Mouse (Mus musculus): ENCODE measurements around the gene Anxa3. TPM values are rescaled to one million over a fixed set of nuclear protein-coding genes. Genes with fewer than 3 reads are reported as not detected.

The Anxa3 gene
- polyA plus RNA-seq, 1 experiment from 2014 or later = 39.3 TPM

DNA sequence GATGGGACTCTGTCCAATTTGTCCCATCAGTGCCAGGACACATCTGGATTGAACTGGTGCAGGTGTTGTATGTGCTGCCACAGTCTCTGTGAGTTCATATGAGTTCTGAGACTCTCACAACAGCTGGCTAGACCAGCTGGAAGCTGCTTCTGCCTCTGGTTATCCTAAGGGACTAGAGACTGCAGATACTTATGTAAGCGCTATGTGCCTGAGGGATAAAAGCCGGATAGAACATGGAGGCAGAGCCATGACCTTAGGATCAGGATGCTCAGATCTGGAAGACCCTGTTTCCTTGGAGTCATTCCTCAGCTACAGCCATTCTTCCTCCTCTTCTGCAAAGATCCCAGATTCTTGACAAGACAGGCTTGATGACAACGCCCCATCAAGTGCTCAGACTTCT, 60.3 kb downstream of the Anxa3 start:
- H3K36me3 ChIP-seq = no peaks in the 10 kb centered on the region
- H3K4me3 ChIP-seq = no peak overlapping the region
- ATAC-seq (ENCODE audit: low FRiP score, low read depth) = no peak
- no peaks in the 10 kb centered on the region for H3K27me3 ChIP-seq
- WGBS = 70% methylated on average over 3 of the region's 3 CpGs
- no peaks in the 10 kb centered on the region for H3K4me1 ChIP-seq
- no peak overlapping the region for H3K9ac ChIP-seq
- no peak overlapping the region for H3K27ac ChIP-seq
- no peak overlapping the region for H3K4me2 ChIP-seq (replicated peaks)
- H3K9me3 ChIP-seq = no peaks in the 10 kb centered on the region

DNA sequence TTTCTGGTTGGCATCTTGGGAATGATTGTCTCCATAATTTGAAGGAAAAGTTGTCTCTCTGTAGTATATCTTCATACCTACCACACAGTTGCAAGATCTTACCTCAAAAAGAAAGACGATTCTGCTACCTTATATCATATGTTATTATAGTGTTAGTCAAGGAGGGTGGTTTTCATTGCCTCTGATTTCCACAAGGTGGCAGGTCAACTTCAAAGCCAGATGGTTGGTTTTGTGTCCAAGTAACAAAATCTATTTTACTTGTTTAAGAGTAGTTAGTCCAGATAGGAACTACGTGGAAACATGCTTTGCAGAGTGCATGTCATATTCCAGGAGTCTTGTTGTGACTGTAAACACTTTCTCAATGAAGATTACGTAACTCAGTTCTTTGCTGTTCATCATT, 61.2 kb downstream of the Anxa3 start:
- Histone ChIP-seq H3K9me3 (no peaks in the 10 kb centered on the region), H3K27ac (no peak overlapping the region), H3K36me3 (no peaks in the 10 kb centered on the region), H3K9ac (no peak overlapping the region), H3K4me1 (no peaks in the 10 kb centered on the region), H3K4me2 (replicated peaks) (no peak overlapping the region), H3K27me3 (no peaks in the 10 kb centered on the region), H3K4me3 (no peak overlapping the region)
- WGBS = 80% methylated on average over 3 of the region's 3 CpGs
- no peak for ATAC-seq (ENCODE audit: low FRiP score, low read depth)

DNA sequence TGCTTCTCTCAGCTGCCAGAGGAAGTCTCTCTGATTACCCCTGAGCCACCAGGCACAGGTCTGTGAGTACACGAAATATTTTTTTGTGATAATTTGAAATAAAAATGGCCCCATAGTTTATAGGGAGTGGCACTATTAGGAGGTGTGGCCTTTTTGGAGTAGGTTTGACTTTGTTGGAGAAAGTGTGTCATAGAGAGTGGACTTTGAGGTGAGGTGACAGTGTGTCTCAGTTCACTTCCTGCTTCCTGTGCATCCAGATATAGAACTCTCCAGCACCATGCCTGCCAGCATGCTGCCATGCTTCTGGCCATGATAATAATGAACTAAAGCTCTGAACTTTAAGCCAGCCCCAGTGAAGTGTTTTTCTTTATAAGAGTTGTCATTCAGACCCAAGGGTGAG, 66.8 kb downstream of the Anxa3 start:
- no peak for ATAC-seq (ENCODE audit: low FRiP score, low read depth)
- H3K4me2 ChIP-seq (replicated peaks) = no peak overlapping the region
- WGBS = 61% methylated on average over 1 of the region's 1 CpGs

DNA sequence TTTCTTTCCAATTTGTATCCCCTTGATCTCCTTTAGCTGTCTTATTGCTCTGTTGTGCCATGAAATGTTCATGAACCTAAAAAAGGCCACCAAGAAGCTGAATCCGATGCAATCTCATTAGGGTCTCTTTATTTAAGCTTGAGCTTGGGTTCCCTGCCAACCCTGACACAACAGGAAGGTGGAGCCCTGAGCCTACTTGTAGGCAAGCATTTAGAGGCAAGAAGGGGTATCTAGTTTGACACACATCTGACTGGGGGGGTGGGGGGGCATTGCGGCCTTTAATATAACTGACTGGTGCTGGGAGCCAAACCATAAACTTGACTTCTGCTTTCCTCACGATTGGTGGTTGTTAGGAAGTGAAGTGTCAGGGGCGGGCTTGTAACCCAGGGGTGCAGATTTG, 74.0 kb downstream of the Anxa3 start:
- ATAC-seq (ENCODE audit: low FRiP score, low read depth) = no peak
- no peaks in the 10 kb centered on the region for H3K4me1 ChIP-seq
- H3K9me3 ChIP-seq = no peaks in the 10 kb centered on the region
- H3K4me3 ChIP-seq = no peak overlapping the region
- no peak overlapping the region for H3K27ac ChIP-seq
- H3K36me3 ChIP-seq = no peaks in the 10 kb centered on the region
- H3K4me2 ChIP-seq (replicated peaks) = no peak overlapping the region
- no peaks in the 10 kb centered on the region for H3K27me3 ChIP-seq
- 64% methylated on average over 4 of the region's 4 CpGs for WGBS
- H3K9ac ChIP-seq = no peak overlapping the region

More for the DNA sequence above, 66.8 kb downstream of the Anxa3 start:
- H3K9ac ChIP-seq = no peak overlapping the region
- no peaks in the 10 kb centered on the region for H3K9me3 ChIP-seq
- H3K27ac ChIP-seq = no peak overlapping the region
- H3K4me3 ChIP-seq = no peak overlapping the region
- no peaks in the 10 kb centered on the region for H3K4me1 ChIP-seq
- no peaks in the 10 kb centered on the region for H3K36me3 ChIP-seq
- H3K27me3 ChIP-seq = no peaks in the 10 kb centered on the region

DNA sequence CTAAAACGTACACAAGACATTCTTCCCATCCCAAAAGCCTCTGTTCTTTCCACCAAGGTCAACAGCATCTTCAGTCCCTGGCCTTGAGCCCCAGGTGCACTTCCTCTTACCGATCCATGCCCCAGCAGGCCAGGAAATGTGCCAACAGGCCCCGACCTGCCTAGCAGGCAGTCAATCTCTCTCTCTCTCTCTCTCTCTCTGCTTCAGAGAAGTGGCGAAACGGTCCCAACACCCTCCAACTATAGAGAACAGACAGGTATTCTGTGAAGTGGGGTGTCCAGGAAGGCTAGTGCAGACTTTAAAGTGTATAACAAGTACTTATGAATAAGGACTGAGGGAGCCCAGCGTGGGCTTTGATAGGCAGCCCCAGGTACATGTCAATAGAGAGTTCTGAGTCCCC, 75.8 kb downstream of the Anxa3 start:
- Histone ChIP-seq H3K36me3 (no peaks in the 10 kb centered on the region), H3K4me2 (replicated peaks) (no peak overlapping the region), H3K4me1 (no peaks in the 10 kb centered on the region), H3K27me3 (no peaks in the 10 kb centered on the region), H3K4me3 (no peak overlapping the region), H3K9me3 (no peaks in the 10 kb centered on the region), H3K9ac (no peak overlapping the region), H3K27ac (no peak overlapping the region)
- 69% methylated on average over 6 of the region's 6 CpGs for WGBS
- ATAC-seq (ENCODE audit: low FRiP score, low read depth) = no peak

DNA sequence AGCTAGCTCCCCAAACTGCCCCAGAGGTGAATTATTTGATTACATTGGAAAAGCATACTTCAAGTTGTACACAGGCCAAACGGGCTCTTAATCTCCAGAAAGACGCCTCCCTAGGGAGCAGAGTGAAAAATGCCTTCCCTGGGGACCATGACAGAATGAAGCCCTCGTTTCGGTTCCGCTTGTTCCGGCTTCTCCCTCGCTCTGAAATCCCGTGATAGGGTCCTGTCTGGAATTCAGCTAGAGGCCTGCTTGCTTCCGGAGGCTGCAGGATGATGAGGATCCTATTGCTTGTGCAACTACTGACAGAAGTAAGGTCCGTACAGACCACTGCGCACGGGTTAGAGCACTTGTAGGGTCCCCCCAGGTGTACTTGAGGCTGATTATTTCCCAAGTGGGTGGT, 77.9 kb downstream of the Anxa3 start:
- H3K27me3 ChIP-seq = no peaks in the 10 kb centered on the region
- H3K9me3 ChIP-seq = no peaks in the 10 kb centered on the region
- no peak overlapping the region for H3K9ac ChIP-seq
- no peaks in the 10 kb centered on the region for H3K36me3 ChIP-seq
- no peak overlapping the region for H3K4me3 ChIP-seq
- H3K27ac ChIP-seq = no peak overlapping the region
- WGBS = 83% methylated on average over 12 of the region's 12 CpGs
- no peak overlapping the region for H3K4me2 ChIP-seq (replicated peaks)
- no peaks in the 10 kb centered on the region for H3K4me1 ChIP-seq
- ATAC-seq (ENCODE audit: low FRiP score, low read depth) = no peak

DNA sequence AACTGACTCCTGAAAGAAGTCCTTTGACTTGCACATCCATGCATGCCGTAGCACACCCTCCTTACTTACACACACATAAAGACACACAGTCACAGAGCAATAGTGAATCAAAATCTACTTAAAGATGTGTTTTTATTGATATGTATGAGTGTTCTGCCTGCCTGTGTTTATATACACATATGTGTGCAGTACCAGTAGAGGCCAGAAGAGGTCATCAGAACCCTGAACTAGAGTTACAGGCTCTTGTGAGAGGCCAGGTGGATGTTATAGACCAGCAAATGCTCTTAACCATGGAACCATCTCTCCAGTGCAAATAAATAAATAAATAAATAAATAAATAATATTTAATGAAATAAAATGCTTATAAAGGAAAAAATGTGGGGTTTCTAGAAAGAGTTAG, 85.0 kb downstream of the Anxa3 start:
- no peaks in the 10 kb centered on the region for H3K27me3 ChIP-seq
- no peak for ATAC-seq (ENCODE audit: low FRiP score, low read depth)
- H3K36me3 ChIP-seq = no peaks in the 10 kb centered on the region
- 97% methylated on average over 1 of the region's 1 CpGs for WGBS
- H3K4me3 ChIP-seq = no peak overlapping the region
- peaks cover 5% of the 10 kb centered on the region; the same call in 1 of the 2 replicates for H3K9me3 ChIP-seq
- H3K27ac ChIP-seq = no peak overlapping the region
- H3K4me2 ChIP-seq (replicated peaks) = no peak overlapping the region
- no peak overlapping the region for H3K9ac ChIP-seq
- no peaks in the 10 kb centered on the region for H3K4me1 ChIP-seq

DNA sequence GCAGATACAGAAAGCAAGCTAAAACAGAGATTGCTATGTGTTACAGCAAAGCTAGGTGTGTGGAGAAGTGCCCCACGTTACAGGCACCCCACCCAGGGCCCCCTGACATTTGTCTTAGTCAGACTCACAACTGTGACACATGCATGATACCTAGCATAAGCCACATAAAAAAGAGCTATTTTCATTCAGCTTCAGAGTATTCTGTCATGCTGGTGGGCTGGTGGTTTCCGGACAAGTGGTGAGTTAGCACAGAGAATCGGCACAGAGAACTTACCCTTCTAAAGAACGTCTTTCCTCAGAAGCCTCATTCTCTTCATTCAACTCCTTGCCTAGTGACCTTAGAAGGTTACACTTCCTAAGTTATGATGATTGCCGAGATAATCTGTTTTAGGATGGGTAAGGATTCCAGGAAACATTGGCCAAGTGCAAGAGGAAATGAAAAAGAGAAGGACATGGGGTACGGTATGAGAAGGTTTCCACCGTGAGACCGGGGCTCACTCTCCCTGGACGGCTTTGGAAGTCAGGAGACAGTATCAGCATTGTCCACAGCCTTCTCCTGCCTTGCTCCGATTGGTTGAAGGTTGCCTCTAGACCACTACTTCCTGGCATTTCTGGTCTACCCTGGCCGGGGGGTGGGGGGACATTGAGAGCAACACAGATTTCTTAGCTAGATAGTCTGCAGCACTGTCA, 85.9 kb downstream of the Anxa3 start:
- no peak overlapping the region for H3K4me3 ChIP-seq
- peaks cover 5% of the 10 kb centered on the region; the same call in 1 of the 2 replicates for H3K9me3 ChIP-seq
- H3K36me3 ChIP-seq = no peaks in the 10 kb centered on the region
- no peak overlapping the region for H3K4me2 ChIP-seq (replicated peaks)
- H3K4me1 ChIP-seq = no peaks in the 10 kb centered on the region
- H3K27ac ChIP-seq = no peak overlapping the region
- H3K9ac ChIP-seq = no peak overlapping the region
- 91% methylated on average over 11 of the region's 11 CpGs for WGBS
- ATAC-seq (ENCODE audit: low FRiP score, low read depth) = no peak
- H3K27me3 ChIP-seq = no peaks in the 10 kb centered on the region

DNA sequence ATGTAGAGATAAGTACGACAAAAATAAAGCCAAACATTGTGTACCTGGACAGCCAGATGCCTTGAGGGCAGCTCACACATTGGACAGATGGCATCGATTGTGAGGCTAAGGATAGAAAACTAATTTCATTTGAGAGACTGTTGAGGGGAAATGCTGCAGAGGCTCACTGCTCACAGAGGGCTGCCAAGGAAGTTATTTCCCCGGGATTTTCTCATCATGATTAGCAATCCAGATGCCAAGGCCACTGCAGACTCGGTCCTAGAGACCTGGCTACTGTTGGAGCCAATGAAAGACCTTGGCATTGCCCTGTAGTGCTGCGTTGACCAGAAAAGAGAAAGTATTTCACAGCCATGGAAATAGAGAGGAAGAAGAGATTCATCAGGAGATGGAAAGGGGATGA, 87.1 kb downstream of the Anxa3 start:
- Histone ChIP-seq H3K27ac (no peak overlapping the region), H3K36me3 (no peaks in the 10 kb centered on the region), H3K9me3 (peaks cover 5% of the 10 kb centered on the region; the same call in 1 of the 2 replicates), H3K4me2 (replicated peaks) (no peak overlapping the region), H3K27me3 (no peaks in the 10 kb centered on the region), H3K4me1 (no peaks in the 10 kb centered on the region), H3K9ac (no peak overlapping the region), H3K4me3 (no peak overlapping the region)
- no peak for ATAC-seq (ENCODE audit: low FRiP score, low read depth)
- 59% methylated on average over 5 of the region's 5 CpGs for WGBS

DNA sequence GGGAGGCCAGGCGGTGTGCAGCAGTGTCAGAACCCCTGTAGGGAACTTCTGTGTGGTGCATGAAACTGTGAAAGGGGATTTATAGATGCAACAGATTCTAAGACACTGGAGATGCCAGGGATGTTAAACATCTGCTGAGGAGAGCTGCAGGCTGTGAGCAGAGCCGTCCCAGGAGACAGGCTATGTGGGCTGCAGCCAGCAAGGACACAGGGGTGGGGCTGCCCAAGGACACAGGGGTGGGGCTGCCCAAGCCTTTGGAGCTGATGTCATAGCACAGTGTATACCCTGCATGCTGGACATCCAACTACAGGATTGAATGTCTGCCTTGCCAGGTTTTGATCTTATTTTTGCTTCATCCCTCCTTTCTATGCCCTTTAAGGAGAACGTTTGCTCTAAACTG, 88.0 kb downstream of the Anxa3 start:
- no peak for ATAC-seq (ENCODE audit: low FRiP score, low read depth)
- no peak overlapping the region for H3K4me2 ChIP-seq (replicated peaks)
- WGBS = 67% methylated on average over 3 of the region's 3 CpGs
- H3K27ac ChIP-seq = no peak overlapping the region
- H3K4me3 ChIP-seq = no peak overlapping the region
- H3K9me3 ChIP-seq = peaks cover 5% of the 10 kb centered on the region; the same call in 1 of the 2 replicates
- H3K9ac ChIP-seq = no peak overlapping the region
- no peaks in the 10 kb centered on the region for H3K36me3 ChIP-seq
- no peaks in the 10 kb centered on the region for H3K27me3 ChIP-seq
- no peaks in the 10 kb centered on the region for H3K4me1 ChIP-seq

DNA sequence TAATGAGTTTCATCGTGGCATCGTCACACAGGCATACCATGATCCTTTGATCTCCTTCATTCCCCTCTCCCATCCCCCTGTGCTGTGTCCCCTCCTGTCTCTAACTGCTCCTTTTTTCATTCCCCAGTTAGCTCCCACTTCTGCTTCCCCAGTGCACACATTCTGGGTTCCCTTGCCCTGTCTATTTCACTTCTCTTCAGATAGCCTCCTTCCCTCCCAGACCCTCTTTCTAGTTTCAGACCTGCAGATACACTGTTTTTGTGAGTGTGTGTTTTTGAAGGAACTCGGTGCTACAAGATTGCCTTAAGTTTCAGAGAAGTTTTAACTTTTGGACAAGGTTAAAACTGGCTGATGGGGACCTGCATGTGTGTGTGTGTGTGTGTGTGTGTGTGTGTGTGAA, 88.5 kb downstream of the Anxa3 start:
- Histone ChIP-seq H3K9ac (no peak overlapping the region), H3K36me3 (no peaks in the 10 kb centered on the region), H3K9me3 (peaks cover 5% of the 10 kb centered on the region; the same call in 1 of the 2 replicates), H3K4me3 (no peak overlapping the region), H3K4me2 (replicated peaks) (no peak overlapping the region), H3K27ac (no peak overlapping the region), H3K27me3 (no peaks in the 10 kb centered on the region), H3K4me1 (no peaks in the 10 kb centered on the region)
- ATAC-seq (ENCODE audit: low FRiP score, low read depth) = no peak
- 47% methylated on average over 3 of the region's 3 CpGs for WGBS

DNA sequence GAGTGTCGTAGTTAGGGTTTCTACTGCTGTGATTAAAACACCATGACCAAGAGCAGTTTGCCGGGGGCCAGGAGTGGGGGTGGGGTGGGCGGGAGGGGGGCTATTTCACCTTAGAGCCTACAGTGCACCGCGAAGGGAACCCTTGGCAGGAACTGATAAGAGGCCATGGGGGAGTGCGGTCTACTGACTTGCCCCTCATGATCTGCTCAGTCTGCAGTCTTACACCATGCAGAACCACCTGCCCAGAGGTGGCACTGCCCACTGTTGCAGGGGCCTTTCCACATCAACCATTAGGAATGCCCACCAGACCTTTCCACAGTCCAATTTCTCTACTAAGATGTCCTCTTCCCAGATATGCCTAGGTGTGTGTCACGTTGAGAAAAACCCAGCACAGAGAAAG, 92.1 kb downstream of the Anxa3 start:
- H3K4me1 ChIP-seq = no peaks in the 10 kb centered on the region
- no peak overlapping the region for H3K4me2 ChIP-seq (replicated peaks)
- no peaks in the 10 kb centered on the region for H3K27me3 ChIP-seq
- H3K4me3 ChIP-seq = no peak overlapping the region
- no peak overlapping the region for H3K27ac ChIP-seq
- H3K9me3 ChIP-seq = no peaks in the 10 kb centered on the region
- ATAC-seq (ENCODE audit: low FRiP score, low read depth) = no peak
- H3K36me3 ChIP-seq = no peaks in the 10 kb centered on the region
- H3K9ac ChIP-seq = no peak overlapping the region
- 73% methylated on average over 7 of the region's 7 CpGs for WGBS

DNA sequence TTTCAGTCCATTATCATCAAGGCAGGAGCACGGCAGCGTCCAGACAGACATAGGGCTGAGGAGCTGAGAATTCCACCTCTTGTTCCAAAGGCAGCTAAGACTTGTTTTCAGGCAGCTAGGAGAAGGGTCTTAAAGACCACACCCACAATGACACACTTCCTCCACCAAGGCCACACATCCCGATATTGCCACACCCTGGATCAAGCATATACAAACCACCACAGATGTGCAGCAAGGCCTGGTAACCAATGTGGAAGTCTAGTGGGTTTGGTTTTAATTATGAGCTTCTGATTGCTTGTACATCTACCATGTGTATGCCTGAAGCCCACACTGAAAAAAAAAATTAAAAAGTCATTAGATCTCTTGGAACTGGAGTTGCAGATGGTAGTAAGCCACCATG, 95.3 kb downstream of the Anxa3 start:
- Histone ChIP-seq H3K27ac (no peak overlapping the region), H3K27me3 (no peaks in the 10 kb centered on the region), H3K36me3 (no peaks in the 10 kb centered on the region), H3K9me3 (no peaks in the 10 kb centered on the region), H3K9ac (no peak overlapping the region), H3K4me2 (replicated peaks) (no peak overlapping the region), H3K4me1 (no peaks in the 10 kb centered on the region), H3K4me3 (no peak overlapping the region)
- 84% methylated on average over 3 of the region's 3 CpGs for WGBS
- ATAC-seq (ENCODE audit: low FRiP score, low read depth) = no peak
